Mouse (Mus musculus): ENCODE results near the gene Hspa12a.

Gene Hspa12a

DNA sequence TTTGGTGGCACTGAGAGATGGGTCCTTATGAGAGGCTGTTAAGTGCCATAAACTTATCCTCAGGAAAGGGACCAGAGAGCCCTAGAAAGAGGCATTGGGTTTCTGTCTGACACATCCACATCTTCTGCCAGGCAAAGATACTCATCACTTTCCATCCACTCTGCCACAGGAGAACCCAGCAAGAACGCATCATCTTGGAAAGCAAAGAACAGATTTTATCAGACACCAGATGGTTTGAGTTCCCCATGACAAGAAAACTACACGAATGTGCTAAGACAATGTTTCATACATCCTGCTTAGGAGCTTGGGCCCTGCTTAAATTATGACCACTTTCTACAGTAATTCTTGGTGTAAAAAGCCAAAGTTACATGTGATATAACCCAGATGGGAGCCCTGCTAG is 192.6 kb downstream of the Hspa12a start:
- DNase-seq (ENCODE audit: low spot score), result peak; percentile 11

DNA sequence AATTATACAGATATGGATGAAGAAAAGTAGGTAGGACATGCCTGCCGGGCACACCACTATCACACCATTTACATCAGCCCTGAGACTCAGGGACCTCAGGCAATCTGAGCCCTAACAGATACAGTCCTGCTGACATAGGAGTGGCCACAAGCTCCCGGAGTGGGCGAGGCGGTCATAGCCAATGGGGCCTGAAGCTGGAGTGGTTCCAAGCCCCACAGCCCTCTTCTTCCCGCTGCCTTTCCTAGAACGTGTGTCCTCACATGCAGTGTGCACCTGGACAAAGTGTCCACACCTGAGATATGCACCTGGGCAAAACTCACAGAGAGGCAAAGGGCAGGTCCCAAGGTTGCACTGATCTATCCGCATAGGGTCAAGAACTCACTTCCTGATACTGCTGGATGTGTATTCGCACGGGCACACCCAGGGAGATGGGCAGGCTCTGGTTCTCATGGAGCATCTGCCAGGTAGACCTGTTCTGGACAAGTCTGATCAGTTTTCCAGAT is 195.9 kb downstream of the Hspa12a start:
- no peak for DNase-seq (ENCODE audit: low spot score)

Data from layer of hippocampus, adult 11-12 months (tissue).